Mouse (Mus musculus) left cerebral cortex, adult 18-20 months (tissue): ENCODE measurements around the gene Tmcc2. TPM values are rescaled to one million over a fixed set of nuclear protein-coding genes. Genes with fewer than 3 reads are reported as not detected.
"Not testable (repeated sequence)": the region's sequence is repeated elsewhere in the genome, so short reads cannot be mapped to it uniquely, and the experiment has no call there.

Experiments used
- DNase-seq, 2 experiments: peaks; one replicate each; pipeline ENCODE4 v3.0.0; 2021 to 2022; ENCODE audit warnings: low spot score in 2 of 2, mixed read lengths in 1 of 2
- total RNA-seq, 2 experiments: library from RNA; stranded (reverse); gene quantifications; 2 replicates each; pipeline ENCODE4 v1.2.3; 2021

Gene Tmcc2
- total RNA-seq, 2 experiments from 2014 or later = 204 to 205 TPM

- no peak for DNase-seq
Measured at GRCm38 (mm10) chr1:132371298-132372081, 19.6 kb downstream of the Tmcc2 start.

- DNase-seq = no peak
Measured at GRCm38 (mm10) chr1:132370681-132371173, 20.4 kb downstream of the Tmcc2 start.

GRCm38 (mm10) chr1:132367692-132368506 is 23.2 kb downstream of the Tmcc2 start:
- DNase-seq = peak; percentile 83 to 91

- DNase-seq = no peak
Measured at GRCm38 (mm10) chr1:132366937-132367336, 24.1 kb downstream of the Tmcc2 start.

GRCm38 (mm10) chr1:132366235-132366634 is 24.8 kb downstream of the Tmcc2 start:
- DNase-seq = no peak

- DNase-seq = no peak
Measured at GRCm38 (mm10) chr1:132365645-132366044, 25.4 kb downstream of the Tmcc2 start.

- DNase-seq = no peak
Measured at GRCm38 (mm10) chr1:132364896-132365557, 26.1 kb downstream of the Tmcc2 start.

- DNase-seq = peak in 1 of 2 experiments; percentile 52
Measured at GRCm38 (mm10) chr1:132364388-132364787, 26.7 kb downstream of the Tmcc2 start.

GRCm38 (mm10) chr1:132361959-132362358 is 29.1 kb downstream of the Tmcc2 start:
- no peak for DNase-seq

- no peak for DNase-seq
Measured at GRCm38 (mm10) chr1:132356841-132357240, 34.2 kb downstream of the Tmcc2 start.

GRCm38 (mm10) chr1:132355841-132356242 is 35.2 kb downstream of the Tmcc2 start:
- peak; percentile 85 for DNase-seq

- no peak for DNase-seq
Measured at GRCm38 (mm10) chr1:132355162-132355601, 35.9 kb downstream of the Tmcc2 start.

- no peak for DNase-seq
Measured at GRCm38 (mm10) chr1:132354234-132354633, 36.8 kb downstream of the Tmcc2 start.

GRCm38 (mm10) chr1:132353389-132353788 is 37.7 kb downstream of the Tmcc2 start:
- no peak for DNase-seq

GRCm38 (mm10) chr1:132351058-132351457 is 40.0 kb downstream of the Tmcc2 start:
- DNase-seq = no peak

GRCm38 (mm10) chr1:132349601-132350000 is 41.5 kb downstream of the Tmcc2 start:
- not testable (repeated sequence) for DNase-seq

- DNase-seq = not testable (repeated sequence)
Measured at GRCm38 (mm10) chr1:132349049-132349448, 42.0 kb downstream of the Tmcc2 start.

GRCm38 (mm10) chr1:132348401-132348800 is 42.7 kb downstream of the Tmcc2 start:
- DNase-seq = no peak

- DNase-seq = no peak
Measured at GRCm38 (mm10) chr1:132346951-132347350, 44.1 kb downstream of the Tmcc2 start.

- no peak for DNase-seq
Measured at GRCm38 (mm10) chr1:132346134-132346851, 44.8 kb downstream of the Tmcc2 start.

- no peak for DNase-seq
Measured at GRCm38 (mm10) chr1:132345514-132345913, 45.6 kb downstream of the Tmcc2 start.
